Mouse (Mus musculus) myocyte (in vitro differentiated cells): ENCODE results near the gene Tln2.

Experiments used
- CEBPB ChIP-seq: IDR thresholded peaks from 2 replicates; pipeline ENCODE4 v1.6.1; 2011; ENCODE audit warnings: mild to moderate bottlenecking, moderate library complexity; ENCODE audit not compliant: poor library complexity, insufficient read depth, severe bottlenecking
- MYOD1 ChIP-seq, 3 experiments: IDR thresholded peaks; one replicate each; pipeline ENCODE4 v1.6.1; 2011; ENCODE audit warnings: control low read depth in 2 of 3, low read depth in 2 of 3, mild to moderate bottlenecking in 2 of 3, moderate library complexity in 1 of 3; ENCODE audit not compliant: insufficient read length in 2 of 3, control insufficient read depth in 1 of 3
- POLR2A ChIP-seq: IDR thresholded peaks from one replicate; pipeline ENCODE4 v1.6.1; 2011; ENCODE audit warnings: low read depth, mild to moderate bottlenecking, control low read depth, moderate library complexity; ENCODE audit not compliant: insufficient read length
- TCF12 ChIP-seq: IDR thresholded peaks from one replicate; pipeline ENCODE4 v1.6.1; 2011; ENCODE audit warnings: mild to moderate bottlenecking, control low read depth; ENCODE audit not compliant: poor library complexity, insufficient read depth, severe bottlenecking

DNA sequence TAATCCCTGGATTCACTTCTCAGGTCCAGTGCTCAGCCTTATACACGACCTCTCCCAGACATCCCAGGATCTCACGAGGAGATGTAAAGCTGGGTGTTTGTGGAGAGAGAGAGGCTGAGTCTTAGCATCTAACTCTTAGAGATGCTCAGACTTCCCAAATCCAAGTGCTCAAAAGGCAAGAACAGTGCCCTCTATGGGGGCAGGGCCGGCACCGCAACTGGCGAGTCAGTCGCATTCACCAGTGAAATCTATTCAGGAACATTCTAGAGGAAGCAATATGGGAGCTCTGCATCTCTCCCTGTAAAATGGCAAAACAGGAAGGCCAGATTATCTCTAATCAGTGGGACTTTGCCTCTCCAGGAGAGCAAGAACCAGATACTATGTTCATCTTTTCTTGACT is 159.9 kb downstream of the Tln2 start:
- TF ChIP-seq CEBPB (no peak), MYOD1 (IDR thresholded peaks at IDR 0.05; ENCODE audit: control insufficient read depth in 1 of 3, insufficient read length in 2 of 3, low read depth in 2 of 3) (no peak), POLR2A (no peak), TCF12 (no peak)
